ENCODE assay signal across 9 mouse cellular contexts in genomic region chr10:58651270-58652042, GRCm38 (mm10). TPM values are rescaled to one million over a fixed set of nuclear protein-coding genes. Genes with fewer than 3 reads are reported as not detected.
DNase-seq lines count a peak whose midpoint lies in the region; ATAC-seq and TF ChIP-seq lines count a peak whose summit lies in the region.
"Had no signal": no experiment of that assay in that cellular context is flagged by ENCODE, and none has a peak within 500 bp of the region (broad histone marks: within the 10 kb centered on the region; RNA-seq: fewer than 3 reads in every experiment).

No protein-coding gene starts in this region.

- TF ChIP-seq CTCF in heart, adult 2 months (IDR thresholded peaks at IDR 0.05): no peak

- peaks cover 11 to 22% of the 10 kb centered on the region in 2 experiments; a peak in 3 of 4 replicates for H3K4me1 ChIP-seq in heart, embryonic 14.5 days (ENCODE audit: control insufficient read depth in 2 of 2, insufficient read depth in 2 of 2, low read length in 2 of 2)
- no peaks in the 10 kb centered on the region for H3K4me1 ChIP-seq in heart, adult 2 months (ENCODE audit: control insufficient read depth, insufficient read depth, low read length)
- H3K4me1 ChIP-seq in forebrain, embryonic 15.5 days: peaks cover 20% of the 10 kb centered on the region

- peak overlapping the region; percentile 61 for H3K4me2 ChIP-seq in heart, embryonic 14.5 days (ENCODE audit: low read length)
- H3K4me2 ChIP-seq in forebrain, embryonic 15.5 days (replicated peaks): peak overlapping the region; percentile 32

- no peak for DNase-seq in heart, adult 2 months
- DNase-seq in ES-CJ7 (ENCODE audit: low read depth, low spot score): peak; percentile 35
- no peak for DNase-seq in cerebellum, postnatal 36 days
- no peak for DNase-seq in gastrocnemius, postnatal 4 days (ENCODE audit: low spot score in 2 of 2)
- DNase-seq in gastrocnemius, postnatal 14 days: no peak
- DNase-seq: B cell, adult 2 months had no signal

- peak overlapping the region; percentile 55 for H3K9ac ChIP-seq in heart, embryonic 14.5 days (ENCODE audit: low read length)
- no peak overlapping the region for H3K9ac ChIP-seq in heart, adult 2 months (ENCODE audit: low read depth, low read length)
- H3K9ac ChIP-seq in forebrain, embryonic 15.5 days (replicated peaks): no peak overlapping the region

- peak overlapping the region; percentile 2 to 16; a peak in 3 of 4 replicates for H3K4me3 ChIP-seq in heart, embryonic 14.5 days (ENCODE audit: control insufficient read depth in 1 of 2, insufficient read depth in 1 of 2, low read depth in 1 of 2, low read length in 2 of 2)
- H3K4me3 ChIP-seq in heart, adult 2 months: no peak overlapping the region
- 0 out of 2 replicates have a peak overlapping the region, but pooled peaks have one; percentile 3 for H3K4me3 ChIP-seq in forebrain, embryonic 15.5 days

- no peak for TF ChIP-seq POLR2A in heart, adult 2 months (IDR thresholded peaks at IDR 0.05; ENCODE audit: insufficient read depth, low read depth, low read length)

- 7% methylated on average over 22 of the region's 22 CpGs for WGBS in heart, embryonic 14.5 days
- WGBS in heart, adult 2 months: 21% methylated on average over 22 of the region's 22 CpGs
- WGBS in forebrain, embryonic 15.5 days: 3% methylated on average over 22 of the region's 22 CpGs

- peaks cover 4% of the 10 kb centered on the region; the same call in 1 of the 2 replicates for H3K9me3 ChIP-seq in heart, embryonic 14.5 days (ENCODE audit: control insufficient read depth, low read length)
- no peaks in the 10 kb centered on the region for H3K9me3 ChIP-seq in forebrain, embryonic 15.5 days

- H3K27ac ChIP-seq in heart, embryonic 14.5 days (replicated peaks in 1 of 2; ENCODE audit: control insufficient read depth in 1 of 2, insufficient read depth in 1 of 2, low read depth in 2 of 2, low read length in 2 of 2): no peak overlapping the region
- no peak overlapping the region for H3K27ac ChIP-seq in heart, adult 2 months
- H3K27ac ChIP-seq in forebrain, embryonic 15.5 days (replicated peaks): no peak overlapping the region

- H3K79me2 ChIP-seq in heart, adult 2 months (replicated peaks; ENCODE audit: control insufficient read depth, insufficient read depth, low read length): no peaks in the 10 kb centered on the region

- H3K27me3 ChIP-seq in heart, embryonic 14.5 days (ENCODE audit: control insufficient read depth, insufficient read depth, low read length): no peaks in the 10 kb centered on the region
- no peaks in the 10 kb centered on the region for H3K27me3 ChIP-seq in heart, adult 2 months (ENCODE audit: control insufficient read depth, insufficient read depth, low read length)
- peaks cover 7% of the 10 kb centered on the region; the same call in 1 of the 2 replicates for H3K27me3 ChIP-seq in forebrain, embryonic 15.5 days

- TF ChIP-seq EP300 in heart, adult 2 months (IDR thresholded peaks at IDR 0.05; ENCODE audit: insufficient read depth, low read depth, low read length): no peak

- intact Hi-C loops in heart, adult 2 months (cut with DNase I): no loop called here
- intact Hi-C loops in gastrocnemius, postnatal 14 days (cut with DNase I; ENCODE audit: low total_unique reads): no loop called here

- ATAC-seq in heart, embryonic 14.5 days (ENCODE audit: insufficient number of reproducible peaks, insufficient read depth, low FRiP score, low read depth): no peak
- peak; percentile 73 for ATAC-seq in forebrain, embryonic 15.5 days (replicated peaks)
- ATAC-seq in megakaryocyte-erythroid progenitor cell, adult 5-6 weeks (replicated peaks; ENCODE audit: low FRiP score, low TSS enrichment, poor library complexity, severe bottlenecking): peak; percentile 80

- no peaks in the 10 kb centered on the region for H3K36me3 ChIP-seq in heart, embryonic 14.5 days (ENCODE audit: control insufficient read depth, insufficient read depth, low read length)
- no peaks in the 10 kb centered on the region for H3K36me3 ChIP-seq in heart, adult 2 months (ENCODE audit: control insufficient read depth, insufficient read depth, low read length)
- H3K36me3 ChIP-seq in forebrain, embryonic 15.5 days: no peaks in the 10 kb centered on the region

RNA-seq across cellular contexts. Expression of gene Edar, which starts 24.0 kb away (rescaled TPM):
- 0.05 and 0.07 TPM in 2 replicates for polyA plus RNA-seq in heart, embryonic 14.5 days (2014; fragmentation: Nextera tagmentation; extraction: Ambion mirVana)
- under 1 TPM; 0.39 to 0.47 TPM for total RNA-seq in heart, adult 2 months (2021)
- 0.31 and 0.38 TPM in 2 replicates for polyA plus RNA-seq in heart, adult 2 months (2012; rRNA removed)
- 0.64 and 0.90 TPM in 2 replicates for polyA plus RNA-seq in forebrain, embryonic 15.5 days (2015; fragmentation: Nextera tagmentation; extraction: Ambion mirVana)
- total RNA-seq in megakaryocyte-erythroid progenitor cell, adult 5-6 weeks (2014; fragmentation: Nextera tagmentation): not detected in 2 replicates
- not detected in 2 replicates for total RNA-seq in megakaryocyte-erythroid progenitor cell, adult 5-6 weeks (2017)
- under 1 TPM; 0.37 to 0.52 TPM for total RNA-seq in gastrocnemius, postnatal 4 days (2021)
- total RNA-seq in gastrocnemius, postnatal 14 days (2021): under 1 TPM; 0.33 to 0.35 TPM
